Mouse (Mus musculus): Measurements from ENCODE around the gene Gm29133. TPM values are rescaled to one million over a fixed set of nuclear protein-coding genes. Genes with fewer than 3 reads are reported as not detected.

The Gm29133 gene
- polyA plus RNA-seq, 2 experiments: not detected

GRCm38 (mm10) chr3:75720663-75721062 lies 27.3 kb upstream of the Gm29133 start:
- WGBS (ENCODE audit: insufficient replicate concordance): 11% methylated on average over 2 of the region's 2 CpGs
- no peaks in the 10 kb centered on the region for H3K27me3 ChIP-seq (ENCODE audit: control insufficient read depth, insufficient read depth, low read length)
- H3K9me3 ChIP-seq (ENCODE audit: control insufficient read depth, low read length): no peaks in the 10 kb centered on the region
- H3K4me3 ChIP-seq (ENCODE audit: insufficient read depth in 1 of 2, low read depth in 2 of 2, low read length in 2 of 2): no peak overlapping the region
- TF ChIP-seq EP300 (IDR thresholded peaks at IDR 0.05; ENCODE audit: low read depth) (no peak), CTCF (IDR thresholded peaks at IDR 0.05; ENCODE audit: low read depth) (peak; percentile 33; the same call in 1 of the 2 replicates)
- no peaks in the 10 kb centered on the region for H3K36me3 ChIP-seq (replicated peaks; ENCODE audit: control insufficient read depth, insufficient read depth, low read depth)
- ATAC-seq (ENCODE audit: insufficient read depth) (no peak), DNase-seq (ENCODE audit: low read depth in 3 of 3, low spot score in 3 of 3) (no peak)
- H3K27ac ChIP-seq: no peak overlapping the region
- no peak overlapping the region for H3K9ac ChIP-seq (replicated peaks)
- H3K4me2 ChIP-seq (ENCODE audit: low read depth): no peak overlapping the region
- H3K4me1 ChIP-seq (replicated peaks; ENCODE audit: control insufficient read depth in 2 of 2, insufficient read depth in 2 of 2, low read length in 1 of 2): no peaks in the 10 kb centered on the region

- no peaks in the 10 kb centered on the region for H3K27me3 ChIP-seq (ENCODE audit: control insufficient read depth, insufficient read depth, low read length)
- 42% methylated on average over 3 of the region's 3 CpGs for WGBS (ENCODE audit: insufficient replicate concordance)
- DNase-seq (ENCODE audit: low read depth in 3 of 3, low spot score in 3 of 3) (no peak), ATAC-seq (ENCODE audit: insufficient read depth) (no peak)
- no peaks in the 10 kb centered on the region for H3K9me3 ChIP-seq (ENCODE audit: control insufficient read depth, low read length)
- TF ChIP-seq CTCF (IDR thresholded peaks at IDR 0.05; ENCODE audit: low read depth) (no peak), EP300 (IDR thresholded peaks at IDR 0.05; ENCODE audit: low read depth) (no peak)
- no peaks in the 10 kb centered on the region for H3K36me3 ChIP-seq (replicated peaks; ENCODE audit: control insufficient read depth, insufficient read depth, low read depth)
- H3K9ac ChIP-seq (replicated peaks): no peak overlapping the region
- H3K4me1 ChIP-seq (replicated peaks; ENCODE audit: control insufficient read depth in 2 of 2, insufficient read depth in 2 of 2, low read length in 1 of 2): no peaks in the 10 kb centered on the region
- no peak overlapping the region for H3K4me3 ChIP-seq (ENCODE audit: insufficient read depth in 1 of 2, low read depth in 2 of 2, low read length in 2 of 2)
- no peak overlapping the region for H3K27ac ChIP-seq
- no peak overlapping the region for H3K4me2 ChIP-seq (ENCODE audit: low read depth)
Observed at GRCm38 (mm10) chr3:75730982-75731600, 16.9 kb upstream of the Gm29133 start.

GRCm38 (mm10) chr3:75743664-75744437 lies 4.1 kb upstream of the Gm29133 start:
- Histone ChIP-seq H3K4me2 (ENCODE audit: low read depth) (no peak overlapping the region), H3K9me3 (ENCODE audit: control insufficient read depth, low read length) (no peaks in the 10 kb centered on the region), H3K36me3 (replicated peaks; ENCODE audit: control insufficient read depth, insufficient read depth, low read depth) (no peaks in the 10 kb centered on the region), H3K27ac (no peak overlapping the region), H3K9ac (replicated peaks) (no peak overlapping the region), H3K27me3 (ENCODE audit: control insufficient read depth, insufficient read depth, low read length) (no peaks in the 10 kb centered on the region), H3K4me3 (ENCODE audit: insufficient read depth in 1 of 2, low read depth in 2 of 2, low read length in 2 of 2) (no peak overlapping the region), H3K4me1 (replicated peaks; ENCODE audit: control insufficient read depth in 2 of 2, insufficient read depth in 2 of 2, low read length in 1 of 2) (no peaks in the 10 kb centered on the region)
- WGBS (ENCODE audit: insufficient replicate concordance): 38% methylated on average over 4 of the region's 4 CpGs
- DNase-seq (ENCODE audit: low read depth in 3 of 3, low spot score in 3 of 3) (no peak), ATAC-seq (ENCODE audit: insufficient read depth) (no peak)
- TF ChIP-seq CTCF (IDR thresholded peaks at IDR 0.05; ENCODE audit: low read depth) (no peak), EP300 (IDR thresholded peaks at IDR 0.05; ENCODE audit: low read depth) (no peak)

- H3K4me2 ChIP-seq (ENCODE audit: low read depth): no peak overlapping the region
- H3K4me3 ChIP-seq (ENCODE audit: insufficient read depth in 1 of 2, low read depth in 2 of 2, low read length in 2 of 2): no peak overlapping the region
- no peaks in the 10 kb centered on the region for H3K27me3 ChIP-seq (ENCODE audit: control insufficient read depth, insufficient read depth, low read length)
- no peaks in the 10 kb centered on the region for H3K4me1 ChIP-seq (replicated peaks; ENCODE audit: control insufficient read depth in 2 of 2, insufficient read depth in 2 of 2, low read length in 1 of 2)
- no peaks in the 10 kb centered on the region for H3K36me3 ChIP-seq (replicated peaks; ENCODE audit: control insufficient read depth, insufficient read depth, low read depth)
- no peak overlapping the region for H3K27ac ChIP-seq
- 19% methylated on average over 2 of the region's 2 CpGs for WGBS (ENCODE audit: insufficient replicate concordance)
- DNase-seq (ENCODE audit: low read depth in 3 of 3, low spot score in 3 of 3) (no peak), ATAC-seq (ENCODE audit: insufficient read depth) (no peak)
- TF ChIP-seq CTCF (IDR thresholded peaks at IDR 0.05; ENCODE audit: low read depth): 0 out of 2 replicates have a peak, but pooled peaks have one; percentile 7
- no peak for TF ChIP-seq EP300 (IDR thresholded peaks at IDR 0.05; ENCODE audit: low read depth)
- H3K9me3 ChIP-seq (ENCODE audit: control insufficient read depth, low read length): no peaks in the 10 kb centered on the region
- H3K9ac ChIP-seq (replicated peaks): no peak overlapping the region
Observed at GRCm38 (mm10) chr3:75745343-75745742, 2.7 kb upstream of the Gm29133 start.

GRCm38 (mm10) chr3:75763351-75763750 lies 15.4 kb downstream of the Gm29133 start:
- Histone ChIP-seq H3K27ac (no peak overlapping the region), H3K4me1 (replicated peaks; ENCODE audit: control insufficient read depth in 2 of 2, insufficient read depth in 2 of 2, low read length in 1 of 2) (no peaks in the 10 kb centered on the region), H3K4me3 (ENCODE audit: insufficient read depth in 1 of 2, low read depth in 2 of 2, low read length in 2 of 2) (no peak overlapping the region), H3K36me3 (replicated peaks; ENCODE audit: control insufficient read depth, insufficient read depth, low read depth) (no peaks in the 10 kb centered on the region), H3K4me2 (ENCODE audit: low read depth) (no peak overlapping the region), H3K27me3 (ENCODE audit: control insufficient read depth, insufficient read depth, low read length) (no peaks in the 10 kb centered on the region), H3K9me3 (ENCODE audit: control insufficient read depth, low read length) (no peaks in the 10 kb centered on the region), H3K9ac (replicated peaks) (no peak overlapping the region)
- ATAC-seq (ENCODE audit: insufficient read depth) (no peak), DNase-seq (ENCODE audit: low read depth in 3 of 3, low spot score in 3 of 3) (no peak)
- TF ChIP-seq CTCF (IDR thresholded peaks at IDR 0.05; ENCODE audit: low read depth): no peak
- TF ChIP-seq EP300 (IDR thresholded peaks at IDR 0.05; ENCODE audit: low read depth): no peak
- WGBS (ENCODE audit: insufficient replicate concordance): 42% methylated on average over 2 of the region's 2 CpGs

All from liver, embryonic 14.5 days (tissue).